Comparison of ENCODE assay signal across 11 mouse cellular contexts in genomic region chr1:85555261-85555660, GRCm38 (mm10). TPM values are rescaled to one million over a fixed set of nuclear protein-coding genes. Genes with fewer than 3 reads are reported as not detected.
DNase-seq lines count a peak whose midpoint lies in the region.
"Had no signal": no experiment of that assay in that cellular context is flagged by ENCODE, and none has a peak within 500 bp of the region (broad histone marks: within the 10 kb centered on the region; RNA-seq: fewer than 3 reads in every experiment).

No protein-coding gene starts in this region.

- peak; percentile 25 to 31 for DNase-seq in adrenal gland, postnatal 4 days (ENCODE audit: low spot score in 2 of 2)
- peak; percentile 17 to 23 for DNase-seq in gastrocnemius, adult 8-10 months (ENCODE audit: low spot score in 2 of 2)
- peak; percentile 18 for DNase-seq in heart, postnatal 4 days
- DNase-seq in layer of hippocampus, adult 8-10 months (ENCODE audit: low spot score in 2 of 2), result peak; percentile 8 to 11
- peak; percentile 11 for DNase-seq in lung, postnatal 36 days
- DNase-seq in spleen, postnatal 14 days (ENCODE audit: low spot score in 2 of 2), result peak; percentile 20 to 38
- DNase-seq in thymus, postnatal 25 days, result peak; percentile 11

RNA-seq across cellular contexts. Expression of gene G530012D18Rik, which starts 20.2 kb away (rescaled TPM):
- total RNA-seq in adrenal gland, postnatal 4 days (2021), result not detected
- total RNA-seq in gastrocnemius, adult 8-10 months (2022), result not detected
- not detected for total RNA-seq in heart, postnatal 4 days (2021)
- total RNA-seq in layer of hippocampus, adult 8-10 months (2022), result not detected
- total RNA-seq: adrenal gland, adult 8-10 months; gastrocnemius, postnatal 10 days; layer of hippocampus, postnatal 25 days; monocyte, adult 5-6 weeks had no signal

RNA-seq across cellular contexts. Expression of gene Sp110, which starts 43.4 kb away (rescaled TPM):
- 1 to 10 TPM; 2.5 to 4.0 TPM for total RNA-seq in adrenal gland, postnatal 4 days (2021)
- total RNA-seq in gastrocnemius, adult 8-10 months (2022), result 1 to 10 TPM in 1 of 4 experiments, under 1 TPM in 3; 0.39 to 1.1 (median 0.69) TPM
- 1 to 10 TPM; 1.8 to 3.2 TPM for total RNA-seq in heart, postnatal 4 days (2021)
- total RNA-seq in layer of hippocampus, adult 8-10 months (2022), result 1 to 10 TPM in 3 of 4 experiments, under 1 TPM in 1; 0.52 to 5.6 (median 3.4) TPM

RNA-seq across cellular contexts. Expression of gene Sp140, which starts 44.9 kb away (rescaled TPM):
- total RNA-seq in adrenal gland, postnatal 4 days (2021), result 1 to 10 TPM; 7.1 to 8.4 TPM
- total RNA-seq in gastrocnemius, adult 8-10 months (2022), result 1 to 10 TPM in 1 of 4 experiments, under 1 TPM in 3; 0.34 to 1.0 (median 0.84) TPM
- total RNA-seq in heart, postnatal 4 days (2021), result 1 to 10 TPM in 1 of 2 experiments, under 1 TPM in 1; 0.88 to 2.1 TPM
- 1 to 10 TPM in 3 of 4 experiments, under 1 TPM in 1; 0.26 to 4.3 (median 2.7) TPM for total RNA-seq in layer of hippocampus, adult 8-10 months (2022)

Comparison
In these comparisons a context has a peak if more than half of its experiments do, and no peak if none do; other contexts are left out.
1. Peak in every context shown above with its lines: DNase-seq.